Mouse (Mus musculus): ENCODE data around the gene Mif. TPM values are rescaled to one million over a fixed set of nuclear protein-coding genes. Genes with fewer than 3 reads are reported as not detected.

The Mif gene
- total and polyA plus RNA-seq, 3 experiments = 1,217 to 2,151 (median 2,072) TPM

GRCm38 (mm10) chr10:75860746-75861145 lies 706 bp upstream of the Mif start:
- H3K27me3 ChIP-seq (replicated peaks) = no peaks in the 10 kb centered on the region
- no peak for DNase-seq (ENCODE audit: extremely low read depth)
- peak overlapping the region in 1 of 3 experiments; percentile 62 for H3K4me3 ChIP-seq (replicated peaks in 1 of 3; ENCODE audit: low read depth in 2 of 3, low read length in 2 of 3, poor library complexity in 1 of 3)
- dilution Hi-C loops (cut with MboI; ENCODE audit: extremely low pct_ligation_motif_present, extremely low pct_unique_long_range_greater_than_20kb, low sequenced_read_pairs) (no loop called here), in situ Hi-C loops (cut with MboI; ENCODE audit: low pct_ligation_motif_present, low pct_unique_long_range_greater_than_20kb, low sequenced_read_pairs) (no loop called here)
- peaks cover 11 to 26% of the 10 kb centered on the region in 2 experiments for H3K4me1 ChIP-seq (ENCODE audit: control insufficient read depth in 1 of 2, insufficient read depth in 2 of 2)
- H3K36me3 ChIP-seq (replicated peaks in 1 of 2; ENCODE audit: control insufficient read depth in 1 of 2, insufficient read depth in 1 of 2, low read length in 1 of 2) = peaks cover 15 to 31% of the 10 kb centered on the region in 2 experiments
- H3K27ac ChIP-seq (ENCODE audit: insufficient read depth, low read depth) = no peak overlapping the region
- peaks cover 4% of the 10 kb centered on the region for H3K9me3 ChIP-seq (replicated peaks; ENCODE audit: low read length)
- no peak for TF ChIP-seq HCFC1 (IDR thresholded peaks at IDR 0.05; ENCODE audit: low read depth, low read length)
- TF ChIP-seq UBTF (IDR thresholded peaks at IDR 0.05; ENCODE audit: low read depth, low read length) = no peak
- no peak for TF ChIP-seq IRF4 (IDR thresholded peaks at IDR 0.05; ENCODE audit: low read depth, low read length)
- TF ChIP-seq MAFK (IDR thresholded peaks at IDR 0.05; ENCODE audit: insufficient replicate concordance, low read length) = no peak
- no peak for TF ChIP-seq ZKSCAN1 (IDR thresholded peaks at IDR 0.05; ENCODE audit: borderline replicate concordance, low read depth, low read length)
- TF ChIP-seq ETS1 (conservative IDR thresholded peaks at IDR 0.05; ENCODE audit: low read depth, low read length) = no peak
- TF ChIP-seq ELF1 (IDR thresholded peaks at IDR 0.05; ENCODE audit: low read depth, low read length) = no peak
- TF ChIP-seq POLR2A (IDR thresholded peaks at IDR 0.05; ENCODE audit: low read depth, low read length) = no peak
- TF ChIP-seq TBP (conservative IDR thresholded peaks at IDR 0.05; ENCODE audit: low read depth, low read length) = no peak
- no peak for TF ChIP-seq MYC (IDR thresholded peaks at IDR 0.05; ENCODE audit: low read depth, low read length)
- TF ChIP-seq JUN (IDR thresholded peaks at IDR 0.05; ENCODE audit: insufficient read depth, low read depth, low read length) = no peak
- TF ChIP-seq MAZ (IDR thresholded peaks at IDR 0.05; ENCODE audit: low read depth, low read length) = no peak
- TF ChIP-seq KAT2A (IDR thresholded peaks at IDR 0.05; ENCODE audit: insufficient replicate concordance, low read length) = no peak
- no peak overlapping the region for H3K9ac ChIP-seq (ENCODE audit: insufficient read depth, low read depth)
- H3K79me2 ChIP-seq (replicated peaks; ENCODE audit: control insufficient read depth, extremely low read depth, insufficient read depth, poor library complexity, severe bottlenecking) = peaks cover 8% of the 10 kb centered on the region
- no peak overlapping the region; the same call in 1 of the 2 replicates for H3K4me2 ChIP-seq (ENCODE audit: insufficient read depth, low read depth, poor library complexity, severe bottlenecking)

- dilution Hi-C loops (cut with MboI; ENCODE audit: extremely low pct_ligation_motif_present, extremely low pct_unique_long_range_greater_than_20kb, low sequenced_read_pairs) = no loop called here
Measured at GRCm38 (mm10) chr10:75859107-75859746, 813 bp downstream of the Mif start.

More at GRCm38 (mm10) chr10:75859107-75859746, 813 bp downstream of the Mif start:
- TF ChIP-seq MAX (IDR thresholded peaks at IDR 0.05; ENCODE audit: low read length) = peak; percentile 69
- 0 out of 2 replicates have a peak, but pooled peaks have one; percentile 11 for TF ChIP-seq CHD2 (IDR thresholded peaks at IDR 0.05; ENCODE audit: low read length)
- TF ChIP-seq NELFE (IDR thresholded peaks at IDR 0.05; ENCODE audit: low read depth, low read length) = peak; percentile 19; the same call in 1 of the 2 replicates
- TF ChIP-seq MXI1 (IDR thresholded peaks at IDR 0.05; ENCODE audit: low read depth, low read length) = no peak; the same call in 1 of the 2 replicates
- peak; percentile 43; the same call in 1 of the 2 replicates for TF ChIP-seq CHD1 (IDR thresholded peaks at IDR 0.05; ENCODE audit: low read depth, low read length)
- peak; percentile 74 for TF ChIP-seq MYC (IDR thresholded peaks at IDR 0.05; ENCODE audit: low read depth, low read length)
- peak; percentile 55; the same call in 1 of the 2 replicates for TF ChIP-seq BHLHE40 (IDR thresholded peaks at IDR 0.05; ENCODE audit: low read depth, low read length)
- TF ChIP-seq RCOR1 (conservative IDR thresholded peaks at IDR 0.05; ENCODE audit: low read depth, low read length) = no peak
- Histone ChIP-seq H3K9ac (ENCODE audit: insufficient read depth, low read depth) (peak overlapping the region; percentile 75), H3K36me3 (replicated peaks in 1 of 2; ENCODE audit: control insufficient read depth in 1 of 2, insufficient read depth in 1 of 2, low read length in 1 of 2) (peaks cover 15 to 42% of the 10 kb centered on the region in 2 experiments), H3K27me3 (replicated peaks) (no peaks in the 10 kb centered on the region), H3K4me3 (replicated peaks in 1 of 3; ENCODE audit: low read depth in 2 of 3, low read length in 2 of 3, poor library complexity in 1 of 3) (peak overlapping the region; percentile 76 to 93 (median 84)), H3K27ac (ENCODE audit: insufficient read depth, low read depth) (peak overlapping the region; percentile 78; the same call in 1 of the 2 replicates), H3K79me2 (replicated peaks; ENCODE audit: control insufficient read depth, extremely low read depth, insufficient read depth, poor library complexity, severe bottlenecking) (peaks cover 8% of the 10 kb centered on the region), H3K4me1 (ENCODE audit: control insufficient read depth in 1 of 2, insufficient read depth in 2 of 2) (peaks cover 11 to 26% of the 10 kb centered on the region in 2 experiments), H3K4me2 (ENCODE audit: insufficient read depth, low read depth, poor library complexity, severe bottlenecking) (peak overlapping the region; percentile 83), H3K9me3 (replicated peaks; ENCODE audit: low read length) (peaks cover 4% of the 10 kb centered on the region)
- peak; percentile 53 for DNase-seq (ENCODE audit: extremely low read depth)
- in situ Hi-C loops (cut with MboI; ENCODE audit: low pct_ligation_motif_present, low pct_unique_long_range_greater_than_20kb, low sequenced_read_pairs) = loop anchor here (10.0 kb wide), 1 partner anchor 114 kb away; no protein-coding TSS in a partner anchor
